Mouse (Mus musculus): ENCODE measurements around the gene Tada2b. TPM values are rescaled to one million over a fixed set of nuclear protein-coding genes. Genes with fewer than 3 reads are reported as not detected.

The Tada2b gene
- polyA plus RNA-seq, 1 experiment from 2014 or later: 1.2 TPM

DNA sequence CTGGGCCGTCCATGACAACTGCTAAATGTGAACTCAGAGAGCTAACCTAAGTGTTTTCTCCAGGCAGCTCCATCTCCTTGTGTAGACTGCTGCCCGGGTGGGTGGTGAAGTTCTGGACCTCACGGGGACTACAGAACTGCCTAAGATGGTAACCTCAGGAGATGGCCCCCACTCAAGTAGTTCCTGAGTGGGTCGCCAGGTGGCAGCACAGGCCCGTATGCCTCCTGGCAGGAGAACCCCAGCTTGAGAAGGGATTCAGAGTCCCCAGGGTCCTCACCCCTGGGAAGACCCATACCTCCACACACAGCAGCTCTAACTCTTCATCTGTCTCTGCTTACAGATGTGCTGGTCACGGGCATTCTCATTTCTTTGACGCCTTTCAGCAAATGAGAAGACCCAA, 21.3 kb downstream of the Tada2b start:
- H3K9me3 ChIP-seq (ENCODE audit: low read length): no peaks in the 10 kb centered on the region
- no peak overlapping the region for H3K4me2 ChIP-seq (ENCODE audit: low read depth, low read length)
- no peak for ATAC-seq
- H3K36me3 ChIP-seq (replicated peaks; ENCODE audit: insufficient read depth, low read length): no peaks in the 10 kb centered on the region
- no peaks in the 10 kb centered on the region for H3K27me3 ChIP-seq (ENCODE audit: insufficient read depth, low read length)
- TF ChIP-seq CTCF (IDR thresholded peaks at IDR 0.05; ENCODE audit: low read depth): peak; percentile 96
- no peak for TF ChIP-seq EP300 (IDR thresholded peaks at IDR 0.05; ENCODE audit: low read depth)
- H3K9ac ChIP-seq (replicated peaks): no peak overlapping the region
- H3K4me1 ChIP-seq (ENCODE audit: insufficient read depth): peaks cover 19% of the 10 kb centered on the region
- no peak overlapping the region for H3K4me3 ChIP-seq (ENCODE audit: low read depth, low read length)
- DNase-seq: peak; percentile 89
- 10% methylated on average over 7 of the region's 7 CpGs for WGBS (ENCODE audit: insufficient replicate concordance)
- no peak overlapping the region for H3K27ac ChIP-seq (ENCODE audit: low read depth)

DNA sequence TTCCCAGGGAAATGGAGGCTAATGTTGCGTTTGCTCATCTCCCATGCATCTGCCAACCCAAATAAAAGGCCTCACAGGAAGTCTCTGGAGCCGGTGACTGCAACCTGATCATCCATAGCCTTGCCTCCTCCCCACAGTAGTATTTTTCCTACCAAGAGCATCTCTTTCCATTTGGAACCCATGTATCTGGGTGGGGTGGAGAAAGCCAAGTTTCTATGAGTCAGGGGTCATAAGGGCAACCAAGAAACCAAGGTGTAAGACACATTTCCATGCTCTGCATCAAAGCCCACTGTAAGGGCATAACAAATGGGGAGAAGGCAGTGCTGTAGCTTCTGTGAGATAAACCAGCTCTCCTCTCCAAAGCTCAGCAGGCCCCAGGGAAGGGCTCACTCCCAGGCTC, 22.9 kb downstream of the Tada2b start:
- Histone ChIP-seq H3K36me3 (replicated peaks; ENCODE audit: insufficient read depth, low read length) (no peaks in the 10 kb centered on the region), H3K4me2 (ENCODE audit: low read depth, low read length) (no peak overlapping the region), H3K4me1 (ENCODE audit: insufficient read depth) (peaks cover 14% of the 10 kb centered on the region), H3K4me3 (ENCODE audit: low read depth, low read length) (no peak overlapping the region), H3K9me3 (ENCODE audit: low read length) (no peaks in the 10 kb centered on the region), H3K27me3 (ENCODE audit: insufficient read depth, low read length) (no peaks in the 10 kb centered on the region), H3K9ac (replicated peaks) (no peak overlapping the region), H3K27ac (ENCODE audit: low read depth) (no peak overlapping the region)
- ATAC-seq (no peak), DNase-seq (no peak)
- WGBS (ENCODE audit: insufficient replicate concordance): 48% methylated on average over 2 of the region's 2 CpGs
- TF ChIP-seq CTCF (IDR thresholded peaks at IDR 0.05; ENCODE audit: low read depth): no peak
- TF ChIP-seq EP300 (IDR thresholded peaks at IDR 0.05; ENCODE audit: low read depth): no peak

DNA sequence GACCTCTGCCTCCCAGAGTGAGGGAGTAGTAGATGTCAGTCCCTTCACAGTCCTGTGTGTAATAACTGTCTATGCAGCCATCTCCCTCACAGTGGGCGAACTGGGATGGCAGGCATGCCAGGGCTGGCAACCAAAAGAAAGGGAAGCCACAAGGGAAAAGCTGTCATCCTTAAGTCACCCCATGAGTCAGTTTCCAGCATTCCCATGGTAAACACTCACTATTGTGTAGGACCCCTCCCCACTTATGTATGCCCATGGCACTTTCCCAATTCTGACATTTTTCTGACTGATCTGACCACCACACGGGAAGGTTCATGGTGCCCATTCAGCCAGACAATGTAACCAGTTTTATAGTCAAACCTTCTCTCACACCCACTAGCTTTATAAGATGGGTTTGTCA, 23.4 kb downstream of the Tada2b start:
- WGBS (ENCODE audit: insufficient replicate concordance): 81% methylated on average over 2 of the region's 2 CpGs
- Histone ChIP-seq H3K27ac (ENCODE audit: low read depth) (no peak overlapping the region), H3K36me3 (replicated peaks; ENCODE audit: insufficient read depth, low read length) (no peaks in the 10 kb centered on the region), H3K9me3 (ENCODE audit: low read length) (no peaks in the 10 kb centered on the region), H3K27me3 (ENCODE audit: insufficient read depth, low read length) (no peaks in the 10 kb centered on the region), H3K4me2 (ENCODE audit: low read depth, low read length) (no peak overlapping the region), H3K9ac (replicated peaks) (no peak overlapping the region), H3K4me3 (ENCODE audit: low read depth, low read length) (no peak overlapping the region), H3K4me1 (ENCODE audit: insufficient read depth) (peaks cover 9% of the 10 kb centered on the region)
- TF ChIP-seq EP300 (IDR thresholded peaks at IDR 0.05; ENCODE audit: low read depth): no peak
- TF ChIP-seq CTCF (IDR thresholded peaks at IDR 0.05; ENCODE audit: low read depth): no peak
- no peak for DNase-seq
- no peak for ATAC-seq

GRCm38 (mm10) chr5:36458926-36459325, 25.2 kb downstream of the Tada2b start:
- Histone ChIP-seq H3K4me1 (ENCODE audit: insufficient read depth) (peaks cover 3% of the 10 kb centered on the region), H3K36me3 (replicated peaks; ENCODE audit: insufficient read depth, low read length) (no peaks in the 10 kb centered on the region), H3K9ac (replicated peaks) (no peak overlapping the region), H3K4me3 (ENCODE audit: low read depth, low read length) (no peak overlapping the region), H3K9me3 (ENCODE audit: low read length) (no peaks in the 10 kb centered on the region), H3K27me3 (ENCODE audit: insufficient read depth, low read length) (no peaks in the 10 kb centered on the region), H3K27ac (ENCODE audit: low read depth) (no peak overlapping the region), H3K4me2 (ENCODE audit: low read depth, low read length) (no peak overlapping the region)
- TF ChIP-seq CTCF (IDR thresholded peaks at IDR 0.05; ENCODE audit: low read depth): peak; percentile 78
- TF ChIP-seq EP300 (IDR thresholded peaks at IDR 0.05; ENCODE audit: low read depth): no peak
- 9% methylated on average over 4 of the region's 4 CpGs for WGBS (ENCODE audit: insufficient replicate concordance)
- peak; percentile 65 for DNase-seq
- 0 out of 2 replicates have a peak, but pooled peaks have one; percentile 15 for ATAC-seq

DNA sequence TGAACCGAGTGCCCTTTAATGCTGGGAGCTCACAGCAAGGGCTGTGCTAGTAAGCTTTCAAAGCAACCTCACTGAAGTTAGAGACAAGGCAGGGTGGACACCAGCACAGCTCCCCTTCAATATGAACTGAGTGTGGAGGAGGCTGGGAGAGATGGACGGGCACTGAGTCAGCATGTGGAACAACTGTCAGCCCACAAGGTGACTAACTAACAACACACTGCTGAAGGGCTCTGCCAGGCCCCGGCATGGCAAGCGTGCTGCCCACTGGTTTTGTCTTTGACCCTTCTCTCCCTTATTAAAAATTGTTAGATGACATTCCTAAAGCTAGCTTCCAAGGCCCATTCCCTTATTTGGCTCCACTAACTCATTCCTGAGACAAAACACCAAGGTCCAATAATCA, 26.4 kb downstream of the Tada2b start:
- Histone ChIP-seq H3K4me3 (ENCODE audit: low read depth, low read length) (no peak overlapping the region), H3K9ac (replicated peaks) (no peak overlapping the region), H3K4me1 (ENCODE audit: insufficient read depth) (no peaks in the 10 kb centered on the region), H3K27me3 (ENCODE audit: insufficient read depth, low read length) (no peaks in the 10 kb centered on the region), H3K27ac (ENCODE audit: low read depth) (no peak overlapping the region), H3K36me3 (replicated peaks; ENCODE audit: insufficient read depth, low read length) (no peaks in the 10 kb centered on the region), H3K9me3 (ENCODE audit: low read length) (no peaks in the 10 kb centered on the region), H3K4me2 (ENCODE audit: low read depth, low read length) (no peak overlapping the region)
- ATAC-seq (no peak), DNase-seq (no peak)
- TF ChIP-seq CTCF (IDR thresholded peaks at IDR 0.05; ENCODE audit: low read depth) (no peak), EP300 (IDR thresholded peaks at IDR 0.05; ENCODE audit: low read depth) (no peak)
- WGBS (ENCODE audit: insufficient replicate concordance): 67% methylated on average over 4 of the region's 4 CpGs

DNA sequence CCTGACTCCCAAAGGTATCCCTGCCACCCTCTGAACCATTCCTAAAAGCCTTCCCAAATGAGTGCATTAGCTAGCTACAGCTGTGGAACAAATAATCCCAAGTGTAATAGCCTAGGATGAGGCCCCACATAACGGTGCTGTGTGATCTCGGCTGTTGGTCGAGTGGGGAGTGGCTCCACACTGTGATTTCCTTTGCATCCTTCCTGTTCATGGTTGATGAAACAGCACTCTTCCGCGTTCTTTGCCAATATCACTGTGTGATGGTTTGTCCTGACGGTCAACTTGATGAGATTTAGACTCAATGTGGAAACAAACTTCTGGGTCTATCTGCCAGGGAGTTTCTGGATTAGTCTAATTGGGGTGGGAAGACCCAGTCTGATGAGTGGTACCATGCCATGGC, 31.3 kb downstream of the Tada2b start:
- ATAC-seq: no peak

More for the DNA sequence above, 31.3 kb downstream of the Tada2b start:
- Histone ChIP-seq H3K27me3 (ENCODE audit: insufficient read depth, low read length) (no peaks in the 10 kb centered on the region), H3K9ac (replicated peaks) (no peak overlapping the region), H3K9me3 (ENCODE audit: low read length) (no peaks in the 10 kb centered on the region), H3K27ac (ENCODE audit: low read depth) (no peak overlapping the region), H3K4me1 (ENCODE audit: insufficient read depth) (no peaks in the 10 kb centered on the region; the same call in 1 of the 2 replicates), H3K4me3 (ENCODE audit: low read depth, low read length) (no peak overlapping the region), H3K36me3 (replicated peaks; ENCODE audit: insufficient read depth, low read length) (no peaks in the 10 kb centered on the region), H3K4me2 (ENCODE audit: low read depth, low read length) (no peak overlapping the region)
- WGBS (ENCODE audit: insufficient replicate concordance): 52% methylated on average over 6 of the region's 6 CpGs
- TF ChIP-seq EP300 (IDR thresholded peaks at IDR 0.05; ENCODE audit: low read depth) (no peak), CTCF (IDR thresholded peaks at IDR 0.05; ENCODE audit: low read depth) (no peak)
- no peak for DNase-seq
